Mouse (Mus musculus): ENCODE measurements around the gene Selenof. TPM values are rescaled to one million over a fixed set of nuclear protein-coding genes. Genes with fewer than 3 reads are reported as not detected.
"Not testable (repeated sequence)": the region's sequence is repeated elsewhere in the genome, so short reads cannot be mapped to it uniquely, and the experiment has no call there.

The Selenof gene
- polyA plus RNA-seq, 1 experiment from 2014 or later = 526 TPM

GRCm38 (mm10) chr3:144586731-144587130 is 16.6 kb downstream of the Selenof start:
- DNase-seq (ENCODE audit: low spot score) = no peak
- Histone ChIP-seq H3K4me1 (peaks cover 13% of the 10 kb centered on the region), H3K36me3 (peaks cover 93% of the 10 kb centered on the region), H3K27me3 (ENCODE audit: low read depth, poor library complexity, severe bottlenecking) (no peaks in the 10 kb centered on the region), H3K27ac (replicated peaks) (no peak overlapping the region), H3K9me3 (replicated peaks) (no peaks in the 10 kb centered on the region; the same call in 1 of the 2 replicates), H3K4me3 (no peak overlapping the region)
- 96% methylated on average over 7 of the region's 7 CpGs for WGBS

- 92% methylated on average over 8 of the region's 8 CpGs for WGBS
- Histone ChIP-seq H3K4me1 (peaks cover 8% of the 10 kb centered on the region), H3K36me3 (peaks cover 84% of the 10 kb centered on the region), H3K27me3 (ENCODE audit: low read depth, poor library complexity, severe bottlenecking) (no peaks in the 10 kb centered on the region), H3K27ac (replicated peaks) (no peak overlapping the region), H3K9me3 (replicated peaks) (no peaks in the 10 kb centered on the region; the same call in 1 of the 2 replicates), H3K4me3 (no peak overlapping the region)
- no peak for DNase-seq (ENCODE audit: low spot score)
Observed at GRCm38 (mm10) chr3:144589189-144589890, 19.2 kb downstream of the Selenof start.

GRCm38 (mm10) chr3:144592992-144593785 is 23.1 kb downstream of the Selenof start:
- Histone ChIP-seq H3K9me3 (replicated peaks) (no peaks in the 10 kb centered on the region), H3K27ac (replicated peaks) (no peak overlapping the region), H3K4me1 (peaks cover 19% of the 10 kb centered on the region), H3K36me3 (peaks cover 80% of the 10 kb centered on the region), H3K27me3 (ENCODE audit: low read depth, poor library complexity, severe bottlenecking) (no peaks in the 10 kb centered on the region), H3K4me3 (no peak overlapping the region)
- WGBS = 87% methylated on average over 9 of the region's 9 CpGs
- DNase-seq (ENCODE audit: low spot score) = no peak

- H3K4me3 ChIP-seq = no peak overlapping the region
- H3K9me3 ChIP-seq (replicated peaks) = no peaks in the 10 kb centered on the region
- 80% methylated on average over 4 of the region's 4 CpGs for WGBS
- H3K27ac ChIP-seq (replicated peaks) = no peak overlapping the region
- DNase-seq (ENCODE audit: low spot score) = no peak
- peaks cover 70% of the 10 kb centered on the region for H3K36me3 ChIP-seq
- H3K4me1 ChIP-seq = peaks cover 15% of the 10 kb centered on the region; the same call in 1 of the 2 replicates
- no peaks in the 10 kb centered on the region for H3K27me3 ChIP-seq (ENCODE audit: low read depth, poor library complexity, severe bottlenecking)
Observed at GRCm38 (mm10) chr3:144597121-144597520, 27.0 kb downstream of the Selenof start.

GRCm38 (mm10) chr3:144597790-144598467 is 27.8 kb downstream of the Selenof start:
- 71% methylated on average over 12 of the region's 12 CpGs for WGBS
- peaks cover 66% of the 10 kb centered on the region for H3K36me3 ChIP-seq
- H3K27ac ChIP-seq (replicated peaks) = no peak overlapping the region
- H3K9me3 ChIP-seq (replicated peaks) = no peaks in the 10 kb centered on the region
- H3K4me1 ChIP-seq = peaks cover 18% of the 10 kb centered on the region; the same call in 1 of the 2 replicates
- H3K4me3 ChIP-seq = no peak overlapping the region
- DNase-seq (ENCODE audit: low spot score) = no peak
- H3K27me3 ChIP-seq (ENCODE audit: low read depth, poor library complexity, severe bottlenecking) = no peaks in the 10 kb centered on the region

- no peak overlapping the region for H3K4me3 ChIP-seq
- DNase-seq (ENCODE audit: low spot score) = no peak
- no peak overlapping the region for H3K27ac ChIP-seq (replicated peaks)
- peaks cover 14% of the 10 kb centered on the region; the same call in 1 of the 2 replicates for H3K4me1 ChIP-seq
- H3K27me3 ChIP-seq (ENCODE audit: low read depth, poor library complexity, severe bottlenecking) = no peaks in the 10 kb centered on the region
- 82% methylated on average over 4 of the region's 4 CpGs for WGBS
- no peaks in the 10 kb centered on the region for H3K9me3 ChIP-seq (replicated peaks)
- H3K36me3 ChIP-seq = peaks cover 36% of the 10 kb centered on the region
Observed at GRCm38 (mm10) chr3:144602413-144602812, 32.3 kb downstream of the Selenof start.

GRCm38 (mm10) chr3:144602819-144603218 is 32.7 kb downstream of the Selenof start:
- WGBS = 86% methylated on average over 7 of the region's 7 CpGs
- no peak for DNase-seq (ENCODE audit: low spot score)
- H3K4me1 ChIP-seq = peaks cover 10% of the 10 kb centered on the region; the same call in 1 of the 2 replicates

GRCm38 (mm10) chr3:144603558-144603957 is 33.5 kb downstream of the Selenof start:
- Histone ChIP-seq H3K36me3 (peaks cover 26% of the 10 kb centered on the region), H3K9me3 (replicated peaks) (no peaks in the 10 kb centered on the region), H3K4me3 (no peak overlapping the region), H3K27ac (replicated peaks) (no peak overlapping the region), H3K27me3 (ENCODE audit: low read depth, poor library complexity, severe bottlenecking) (no peaks in the 10 kb centered on the region), H3K4me1 (peaks cover 3% of the 10 kb centered on the region; the same call in 1 of the 2 replicates)
- no peak for DNase-seq (ENCODE audit: low spot score)
- WGBS = 87% methylated on average over 3 of the region's 3 CpGs

More at GRCm38 (mm10) chr3:144602819-144603218, 32.7 kb downstream of the Selenof start:
- H3K27ac ChIP-seq (replicated peaks) = no peak overlapping the region
- no peaks in the 10 kb centered on the region for H3K27me3 ChIP-seq (ENCODE audit: low read depth, poor library complexity, severe bottlenecking)
- H3K36me3 ChIP-seq = peaks cover 33% of the 10 kb centered on the region
- H3K9me3 ChIP-seq (replicated peaks) = no peaks in the 10 kb centered on the region
- H3K4me3 ChIP-seq = no peak overlapping the region

GRCm38 (mm10) chr3:144604205-144604604 is 34.1 kb downstream of the Selenof start:
- H3K27ac ChIP-seq (replicated peaks) = no peak overlapping the region
- WGBS = 86% methylated on average over 7 of the region's 7 CpGs
- no peak overlapping the region for H3K4me3 ChIP-seq
- H3K4me1 ChIP-seq = 0 out of 2 replicates have a peak, but pooled peaks cover 3% of the 10 kb centered on the region
- peaks cover 22% of the 10 kb centered on the region for H3K36me3 ChIP-seq
- no peak for DNase-seq (ENCODE audit: low spot score)
- H3K9me3 ChIP-seq (replicated peaks) = 0 out of 2 replicates have a peak, but pooled peaks cover 2% of the 10 kb centered on the region
- H3K27me3 ChIP-seq (ENCODE audit: low read depth, poor library complexity, severe bottlenecking) = no peaks in the 10 kb centered on the region

- not testable (repeated sequence) for H3K4me1 ChIP-seq; H3K36me3 ChIP-seq; H3K27me3 ChIP-seq (ENCODE audit: low read depth, poor library complexity, severe bottlenecking); DNase-seq (ENCODE audit: low spot score); H3K9me3 ChIP-seq (replicated peaks); H3K4me3 ChIP-seq; H3K27ac ChIP-seq (replicated peaks)
- WGBS = 69% methylated on average over 7 of the region's 7 CpGs
Observed at GRCm38 (mm10) chr3:144605811-144606210, 35.7 kb downstream of the Selenof start.

GRCm38 (mm10) chr3:144606449-144606848 is 36.3 kb downstream of the Selenof start:
- no peak for DNase-seq (ENCODE audit: low spot score)
- Histone ChIP-seq H3K4me3 (no peak overlapping the region), H3K27me3 (ENCODE audit: low read depth, poor library complexity, severe bottlenecking) (no peaks in the 10 kb centered on the region), H3K4me1 (peaks cover 14% of the 10 kb centered on the region), H3K36me3 (peaks cover under 1% of the 10 kb centered on the region; the same call in 1 of the 2 replicates), H3K27ac (replicated peaks) (no peak overlapping the region), H3K9me3 (replicated peaks) (0 out of 2 replicates have a peak, but pooled peaks cover 3% of the 10 kb centered on the region)
- 71% methylated on average over 4 of the region's 4 CpGs for WGBS

- H3K36me3 ChIP-seq = no peaks in the 10 kb centered on the region
- DNase-seq (ENCODE audit: low spot score) = no peak
- H3K27me3 ChIP-seq (ENCODE audit: low read depth, poor library complexity, severe bottlenecking) = no peaks in the 10 kb centered on the region
- H3K27ac ChIP-seq (replicated peaks) = no peak overlapping the region
- peaks cover 22% of the 10 kb centered on the region for H3K4me1 ChIP-seq
- H3K9me3 ChIP-seq (replicated peaks) = 0 out of 2 replicates have a peak, but pooled peaks cover 3% of the 10 kb centered on the region
- H3K4me3 ChIP-seq = no peak overlapping the region
- 92% methylated on average over 5 of the region's 5 CpGs for WGBS
Observed at GRCm38 (mm10) chr3:144608090-144608489, 38.0 kb downstream of the Selenof start.

Data from midbrain, embryonic 10.5 days (tissue).